Mouse (Mus musculus) kidney, adult 9 months (tissue): ENCODE measurements around the gene Capza1.
"Not testable (repeated sequence)": the region's sequence is repeated elsewhere in the genome, so short reads cannot be mapped to it uniquely, and the experiment has no call there.

ENCODE experiments used
- DNase-seq: peaks from one replicate; pipeline ENCODE4 v3.0.0; 2022

Capza1 gene

GRCm38 (mm10) chr3:104816130-104816529, 48.2 kb downstream of the Capza1 start:
- no peak for DNase-seq

DNA sequence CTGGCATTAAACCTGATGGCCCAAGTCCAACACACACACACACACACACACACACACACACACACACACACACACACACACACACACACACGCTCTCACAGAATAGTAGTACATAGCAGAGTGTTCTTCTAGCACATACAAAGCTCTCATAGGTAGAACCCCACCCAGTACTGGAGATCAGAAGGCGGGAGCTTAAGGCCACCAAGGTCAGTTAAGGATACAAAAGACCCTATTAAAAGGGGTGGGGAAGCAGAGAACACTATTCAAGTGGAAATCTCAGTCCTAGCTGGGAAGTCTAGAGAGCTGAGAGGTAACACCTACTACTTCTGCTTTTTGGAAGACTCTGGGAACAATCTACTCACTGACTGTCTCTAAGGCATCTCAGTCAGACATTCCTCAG, 49.0 kb downstream of the Capza1 start:
- no peak for DNase-seq

- no peak for DNase-seq
Measured at GRCm38 (mm10) chr3:104814746-104815145, 49.6 kb downstream of the Capza1 start.

DNA sequence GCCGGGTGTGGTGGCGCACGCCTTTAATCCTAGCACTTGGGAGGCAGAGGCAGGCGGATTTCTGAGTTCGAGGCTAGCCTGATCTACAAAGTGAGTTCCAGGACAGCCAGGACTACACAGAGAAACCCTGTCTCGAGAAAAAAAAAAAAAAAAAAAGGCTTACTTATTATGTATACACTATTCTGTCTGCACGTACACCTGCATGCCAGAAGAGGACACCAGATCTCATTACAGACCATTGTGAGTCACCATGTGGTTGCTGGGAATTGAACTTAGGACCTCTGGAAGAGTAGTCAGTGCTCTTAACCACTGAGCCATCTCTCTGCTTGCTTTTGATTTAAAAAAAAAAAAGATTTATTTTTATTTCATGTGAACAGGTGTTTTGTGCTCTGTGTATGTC, 51.1 kb downstream of the Capza1 start:
- DNase-seq: not testable (repeated sequence)

DNA sequence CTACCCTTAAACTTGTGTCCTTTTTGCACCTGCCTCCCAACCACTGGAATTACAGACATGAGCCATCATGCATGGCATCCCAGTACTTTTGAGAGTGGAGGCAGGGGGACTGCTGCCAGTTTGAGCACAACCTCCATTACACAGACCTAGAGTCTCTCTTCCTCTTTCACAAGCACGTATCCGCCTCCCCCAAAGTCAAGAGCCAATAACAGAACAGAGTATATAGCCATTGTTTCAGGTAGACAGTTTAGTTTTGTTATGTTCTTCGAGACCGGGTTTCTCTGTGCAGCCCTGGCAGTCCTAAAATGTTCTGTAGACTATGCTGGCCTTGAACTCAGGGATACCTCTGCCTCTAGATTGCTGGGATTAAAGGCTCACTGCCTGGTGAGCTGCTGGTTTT, 52.1 kb downstream of the Capza1 start:
- no peak for DNase-seq

DNA sequence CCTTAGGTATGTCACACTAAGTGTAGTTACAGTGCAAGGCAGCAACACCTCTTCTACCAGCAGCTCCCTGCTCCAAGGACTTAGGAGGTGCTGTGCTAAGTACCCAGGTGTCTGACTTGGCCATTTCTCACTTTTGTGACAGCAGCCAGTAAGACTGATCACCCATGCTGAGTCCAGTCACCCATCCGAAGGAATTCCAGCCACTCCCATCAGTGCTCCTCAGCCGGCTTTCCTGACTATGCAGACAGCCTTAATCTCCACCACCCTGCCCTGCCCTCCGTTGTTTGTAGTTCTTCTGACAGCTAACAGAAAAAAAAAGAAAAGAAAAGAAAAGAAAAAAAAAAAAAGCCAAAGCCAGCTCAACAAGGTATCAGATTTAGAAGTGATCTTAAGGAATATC, 52.6 kb downstream of the Capza1 start:
- no peak for DNase-seq

- DNase-seq: no peak
Measured at GRCm38 (mm10) chr3:104805539-104805938, 58.8 kb downstream of the Capza1 start.

- DNase-seq: no peak
Measured at GRCm38 (mm10) chr3:104804312-104804711, 60.0 kb downstream of the Capza1 start.

DNA sequence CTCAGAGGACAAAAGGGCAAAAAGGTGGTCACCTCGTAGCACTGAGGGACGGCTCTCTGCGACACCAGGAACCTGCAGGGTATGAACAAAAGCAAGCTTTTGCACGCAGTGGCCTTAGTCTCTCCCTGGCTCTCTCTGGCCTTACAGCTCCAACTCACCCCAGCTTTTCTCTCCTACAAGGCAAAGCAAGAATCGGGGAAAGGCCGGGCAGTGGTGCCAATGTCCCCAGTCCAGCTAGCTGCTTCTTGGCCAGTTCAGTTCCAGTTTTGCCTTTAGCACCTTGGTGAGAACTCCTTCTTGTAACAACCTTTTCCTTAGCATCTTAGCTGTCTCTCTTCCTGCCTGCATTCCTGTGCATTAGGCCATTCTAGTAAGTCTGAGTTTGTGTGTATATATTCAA, 62.8 kb downstream of the Capza1 start:
- DNase-seq: no peak

DNA sequence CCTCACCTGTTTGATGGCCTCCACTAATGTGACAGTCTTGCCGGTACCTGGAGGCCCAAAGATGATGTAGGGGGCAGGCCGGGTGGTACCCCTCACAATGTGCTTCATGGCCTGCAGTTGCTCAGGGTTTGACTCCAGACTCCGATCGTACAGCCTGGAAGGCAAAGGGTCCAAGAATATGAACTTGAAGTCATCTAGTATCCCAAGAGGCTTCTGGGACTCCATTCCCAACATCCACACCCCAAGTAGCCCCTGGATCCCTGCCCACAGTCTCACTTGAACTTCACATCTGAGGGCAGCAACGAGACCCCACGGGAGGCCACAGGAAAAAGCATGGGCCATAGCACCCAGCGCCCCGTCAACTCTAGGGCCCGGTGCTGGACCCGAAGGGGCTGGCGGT, 63.6 kb downstream of the Capza1 start:
- DNase-seq: no peak

DNA sequence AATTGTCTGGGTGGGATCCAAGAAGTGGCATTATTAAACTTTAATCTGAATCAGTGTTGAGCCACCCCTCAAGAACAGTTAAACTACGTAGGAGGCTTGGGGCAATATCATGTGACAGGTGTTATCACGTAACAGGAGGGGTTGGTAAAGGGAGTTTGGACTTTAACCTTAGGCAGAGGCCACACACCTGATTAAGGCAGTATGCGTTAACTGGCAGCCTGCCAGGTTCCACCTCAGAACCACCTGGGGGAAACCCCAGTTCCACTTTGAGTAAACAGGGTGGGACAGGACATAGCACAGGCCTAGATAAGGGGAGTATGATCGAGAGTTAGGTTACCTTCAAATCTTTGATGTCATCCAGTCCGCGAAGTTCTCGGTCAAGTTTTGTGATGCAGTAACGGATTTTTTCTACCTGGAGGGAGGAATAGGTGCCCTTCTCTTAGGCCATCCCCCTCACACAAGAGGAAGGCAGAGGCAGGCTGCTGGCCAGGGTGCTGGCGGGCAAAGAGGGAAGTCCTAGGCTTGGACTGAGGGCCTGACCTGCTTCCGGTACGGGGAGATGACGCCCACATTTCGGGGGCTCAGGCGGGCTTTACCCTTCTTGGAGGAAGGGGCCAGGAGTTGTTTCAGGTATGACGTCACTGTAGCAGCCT, 67.7 kb downstream of the Capza1 start:
- DNase-seq: peak; percentile 85

- peak; percentile 40 for DNase-seq
Measured at GRCm38 (mm10) chr3:104795661-104796340, 68.5 kb downstream of the Capza1 start.

- no peak for DNase-seq
Measured at GRCm38 (mm10) chr3:104794953-104795470, 69.3 kb downstream of the Capza1 start.

GRCm38 (mm10) chr3:104793871-104794828, 70.2 kb downstream of the Capza1 start:
- DNase-seq: peak; percentile 98

GRCm38 (mm10) chr3:104792360-104793270, 71.7 kb downstream of the Capza1 start:
- DNase-seq: no peak

DNA sequence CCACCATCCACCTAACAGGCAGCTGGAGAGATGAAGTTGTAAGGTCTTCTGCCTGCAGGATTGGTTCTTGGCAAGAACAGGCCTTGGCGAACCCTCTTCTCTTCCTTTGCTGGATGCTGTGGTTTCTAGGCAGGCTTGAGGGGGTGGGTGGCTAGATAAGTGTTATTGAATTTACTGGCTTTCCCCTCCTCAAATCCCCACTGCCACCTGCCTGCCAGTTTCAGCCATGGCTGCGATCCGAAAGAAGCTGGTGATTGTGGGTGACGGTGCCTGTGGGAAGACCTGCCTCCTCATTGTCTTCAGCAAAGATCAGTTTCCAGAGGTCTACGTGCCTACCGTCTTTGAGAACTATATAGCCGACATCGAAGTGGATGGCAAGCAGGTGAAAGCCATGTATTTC, 72.6 kb downstream of the Capza1 start:
- DNase-seq: no peak

GRCm38 (mm10) chr3:104791017-104791416, 73.3 kb downstream of the Capza1 start:
- no peak for DNase-seq

DNA sequence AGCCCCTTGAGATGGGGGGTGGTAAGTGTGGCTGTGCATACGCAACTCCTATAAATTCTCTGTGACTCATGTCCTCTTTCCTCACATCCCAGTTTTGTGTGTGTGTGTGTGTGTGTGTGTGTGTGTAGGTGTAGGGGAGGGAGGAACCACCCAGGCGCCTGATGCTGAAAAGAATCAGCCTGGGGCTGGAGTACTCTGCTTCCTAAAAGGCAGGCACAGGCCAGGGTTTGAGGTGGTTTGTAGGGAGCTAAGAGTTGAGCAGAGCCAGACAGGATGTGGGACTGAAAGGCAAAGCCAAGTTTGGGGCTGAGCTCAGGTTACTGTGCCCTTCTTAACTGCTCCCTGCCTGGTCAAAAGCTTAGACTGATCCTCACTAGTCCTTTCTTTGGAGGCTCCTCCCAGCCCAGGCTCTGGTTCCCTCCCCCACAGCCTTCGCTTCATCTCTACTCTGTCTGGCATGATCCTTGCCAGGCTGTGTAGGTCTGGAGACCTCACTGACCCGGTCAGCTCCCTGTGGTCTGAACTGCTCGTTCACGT, 73.8 kb downstream of the Capza1 start:
- peak; percentile 67 for DNase-seq

- DNase-seq: peak; percentile 76
Measured at GRCm38 (mm10) chr3:104789822-104790221, 74.5 kb downstream of the Capza1 start.

DNA sequence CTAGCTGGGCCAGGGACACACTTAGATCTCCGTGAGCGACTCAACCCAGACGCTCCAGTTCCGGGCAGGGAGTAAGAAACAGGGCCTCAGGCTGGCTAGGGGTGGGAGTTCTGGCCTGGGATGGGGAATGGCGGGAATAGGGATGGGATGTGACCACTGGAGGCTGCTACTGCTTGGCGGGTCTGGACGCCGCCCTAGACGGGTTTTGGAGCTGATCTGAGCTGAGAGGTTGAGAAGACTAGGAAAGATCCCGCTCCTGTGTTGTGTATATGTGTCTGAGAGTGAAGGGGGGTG, 75.0 kb downstream of the Capza1 start:
- peak; percentile 31 for DNase-seq

DNA sequence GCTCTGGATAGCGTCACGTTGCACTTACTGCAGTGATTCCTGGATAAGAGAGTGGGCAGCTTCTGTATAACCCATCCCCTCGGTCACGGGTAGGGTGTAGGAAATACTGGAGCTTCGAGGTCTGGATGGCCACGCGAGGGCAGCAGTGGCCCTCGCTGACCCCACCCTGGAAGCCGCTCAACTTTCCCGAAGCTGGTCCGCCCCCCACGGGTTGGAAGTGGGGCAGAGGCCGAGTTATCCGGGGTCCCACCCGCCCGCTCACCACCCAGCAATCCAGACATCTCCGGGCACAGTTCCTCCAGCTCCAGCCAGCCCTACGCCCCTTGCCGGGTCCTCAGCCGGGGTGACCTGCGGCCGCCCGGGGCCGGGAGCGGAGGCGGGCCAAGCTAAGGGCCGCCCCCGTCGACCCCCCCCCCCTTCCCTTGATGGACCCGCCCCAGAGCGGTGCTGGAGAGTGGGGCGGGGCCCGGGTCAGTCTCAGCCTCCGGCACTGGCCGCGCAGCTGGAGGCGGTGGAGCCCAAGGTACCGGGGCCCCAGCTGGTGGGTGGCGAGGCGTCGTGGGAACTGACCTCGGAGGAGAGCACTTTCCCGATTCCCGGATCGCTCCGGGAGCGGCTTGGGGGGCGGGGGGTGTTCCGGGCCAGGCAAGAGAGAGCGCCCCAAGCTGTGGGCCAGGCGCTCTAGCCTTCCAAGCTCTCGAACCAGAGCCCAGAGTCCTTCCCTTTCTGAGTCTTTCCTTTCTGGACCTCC, 75.6 kb downstream of the Capza1 start:
- DNase-seq: peak; percentile 88
